Mouse (Mus musculus) thymus, postnatal 4 days (tissue): ENCODE data around the gene Psg27.
"Not testable (repeated sequence)": the region's sequence is repeated elsewhere in the genome, so short reads cannot be mapped to it uniquely, and the experiment has no call there.

Experiments
- DNase-seq: peaks from one replicate; pipeline ENCODE4 v3.0.0; 2021

Psg27 gene

DNA sequence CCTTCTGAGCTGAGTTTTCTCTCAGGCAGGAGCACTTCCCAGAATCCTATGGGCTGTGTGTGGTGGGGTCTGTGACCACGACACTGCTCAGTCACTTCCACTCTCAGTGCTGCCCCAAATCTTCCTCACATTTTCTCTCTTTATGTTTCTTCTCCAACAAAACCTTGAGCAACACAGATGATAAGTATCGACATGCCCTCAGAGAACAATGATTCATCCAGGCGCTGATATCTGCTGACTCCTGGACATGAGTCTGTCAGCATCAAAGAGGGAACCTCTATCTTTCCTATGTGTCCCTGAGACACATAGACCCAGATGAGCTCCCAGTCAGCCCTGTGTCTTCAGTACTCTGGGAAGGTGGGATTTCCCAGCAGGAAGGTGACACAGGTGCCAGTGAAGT is at the start of gene Psg27:
TSS of gene Psg27 (minus strand) at position 101 of the 400 bp plus-strand sequence.
- no peak for DNase-seq

- not testable (repeated sequence) for DNase-seq
These were observed 49.3 kb upstream of the Psg27 start, which contains the start of gene Psg23 for GRCm38 (mm10) chr7:18616401-18616800. Gene Psg23 (minus strand): TSS chr7:18616501.

DNA sequence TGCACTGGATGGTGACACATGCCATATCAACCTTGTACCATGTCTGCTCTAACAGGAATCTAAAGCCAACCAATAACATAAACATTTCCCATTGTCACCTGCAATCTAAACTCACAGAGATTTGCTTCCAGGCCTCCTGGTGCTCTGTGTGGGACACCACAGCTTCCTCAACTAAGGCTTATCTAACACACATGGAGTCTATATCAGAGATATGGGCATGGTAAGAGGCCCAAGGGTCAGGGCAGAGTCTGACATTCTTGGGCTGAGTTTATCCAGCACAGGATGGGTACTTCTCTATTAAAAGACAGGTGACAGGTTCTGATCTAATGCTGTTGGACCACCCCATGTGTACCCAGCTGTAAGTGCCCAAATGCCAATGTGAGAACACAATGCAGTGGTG is 7.3 kb downstream of the Psg27 start:
- DNase-seq: no peak

GRCm38 (mm10) chr7:18555751-18556150 is 11.4 kb downstream of the Psg27 start:
- DNase-seq: not testable (repeated sequence)

- no peak for DNase-seq
These were observed 33.7 kb downstream of the Psg27 start for GRCm38 (mm10) chr7:18533420-18533819.

- no peak for DNase-seq
These were observed 34.9 kb downstream of the Psg27 start, which contains the start of gene Psg25 for GRCm38 (mm10) chr7:18532169-18532568. Gene Psg25 (minus strand): TSS chr7:18532269.

GRCm38 (mm10) chr7:18524668-18525067 is 42.4 kb downstream of the Psg27 start:
- no peak for DNase-seq

GRCm38 (mm10) chr7:18512848-18513247 is 54.3 kb downstream of the Psg27 start:
- DNase-seq: not testable (repeated sequence)

GRCm38 (mm10) chr7:18512417-18512816 is 54.7 kb downstream of the Psg27 start:
- not testable (repeated sequence) for DNase-seq

DNA sequence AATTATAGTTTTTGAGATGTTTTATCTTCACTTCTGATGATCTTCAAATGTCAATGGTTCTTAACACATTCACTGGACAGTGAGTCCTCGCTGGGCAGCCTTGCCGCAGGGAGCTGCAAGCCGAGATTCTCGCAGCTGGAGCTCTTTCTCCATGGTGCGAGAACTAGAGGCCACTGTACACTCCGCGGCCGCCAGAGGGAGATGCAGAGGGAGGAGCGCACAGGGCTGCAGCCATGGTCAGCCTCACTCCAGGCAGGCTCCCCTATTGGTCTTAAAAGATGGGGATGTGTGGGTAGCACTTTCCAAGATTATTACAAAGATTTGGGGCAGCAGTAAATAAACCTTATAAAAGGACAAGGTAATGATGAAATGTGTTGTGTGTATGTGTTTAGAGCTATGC is 55.6 kb downstream of the Psg27 start:
- DNase-seq: peak; percentile 16
